Mouse (Mus musculus): ENCODE measurements around the gene Arhgap21. TPM values are rescaled to one million over a fixed set of nuclear protein-coding genes. Genes with fewer than 3 reads are reported as not detected.
"Not testable (repeated sequence)": the region's sequence is repeated elsewhere in the genome, so short reads cannot be mapped to it uniquely, and the experiment has no call there.

Gene Arhgap21
- polyA plus RNA-seq, 1 experiment from 2014 or later = 9.6 TPM

DNA sequence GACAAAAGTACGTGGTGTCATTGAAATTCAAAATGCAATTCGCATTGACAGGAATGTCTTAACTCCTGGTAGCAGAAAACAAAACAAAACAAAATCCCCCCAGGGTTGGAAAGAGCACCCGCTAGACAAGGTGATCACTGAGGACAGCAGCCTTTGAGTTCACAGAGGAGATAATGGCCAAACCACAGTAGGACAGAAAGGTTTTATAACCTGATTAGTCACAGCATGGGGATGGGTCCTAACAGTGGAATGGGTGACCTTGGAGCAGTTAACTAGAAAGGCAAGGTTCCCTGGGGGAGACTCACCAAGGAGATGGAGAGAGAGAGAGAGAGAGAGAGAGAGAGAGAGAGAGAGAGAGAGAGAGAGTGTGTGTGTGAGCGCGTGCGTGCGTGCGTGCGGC, 34.3 kb downstream of the Arhgap21 start:
- H3K9ac ChIP-seq (ENCODE audit: low read depth, low read length) = no peak overlapping the region
- H3K27me3 ChIP-seq (ENCODE audit: insufficient read depth, low read length) = no peaks in the 10 kb centered on the region
- 0 out of 2 replicates have a peak, but pooled peaks cover 4% of the 10 kb centered on the region for H3K4me1 ChIP-seq (replicated peaks; ENCODE audit: insufficient read depth, low read length)
- no peak overlapping the region for H3K27ac ChIP-seq
- no peak overlapping the region for H3K4me3 ChIP-seq (replicated peaks; ENCODE audit: low read depth, low read length)
- whole genome bisulfite sequencing = 84% methylated on average over 9 of the region's 9 CpGs
- DNase-seq (ENCODE audit: low spot score) (no peak), ATAC-seq (replicated peaks; ENCODE audit: low FRiP score, low read depth) (no peak)
- no peak for TF ChIP-seq CTCF (IDR thresholded peaks at IDR 0.05; ENCODE audit: low read depth)
- no peaks in the 10 kb centered on the region for H3K36me3 ChIP-seq (ENCODE audit: insufficient read depth, low read length)
- H3K4me2 ChIP-seq (ENCODE audit: low read length) = no peak overlapping the region
- H3K9me3 ChIP-seq (replicated peaks; ENCODE audit: low read length) = no peaks in the 10 kb centered on the region

DNA sequence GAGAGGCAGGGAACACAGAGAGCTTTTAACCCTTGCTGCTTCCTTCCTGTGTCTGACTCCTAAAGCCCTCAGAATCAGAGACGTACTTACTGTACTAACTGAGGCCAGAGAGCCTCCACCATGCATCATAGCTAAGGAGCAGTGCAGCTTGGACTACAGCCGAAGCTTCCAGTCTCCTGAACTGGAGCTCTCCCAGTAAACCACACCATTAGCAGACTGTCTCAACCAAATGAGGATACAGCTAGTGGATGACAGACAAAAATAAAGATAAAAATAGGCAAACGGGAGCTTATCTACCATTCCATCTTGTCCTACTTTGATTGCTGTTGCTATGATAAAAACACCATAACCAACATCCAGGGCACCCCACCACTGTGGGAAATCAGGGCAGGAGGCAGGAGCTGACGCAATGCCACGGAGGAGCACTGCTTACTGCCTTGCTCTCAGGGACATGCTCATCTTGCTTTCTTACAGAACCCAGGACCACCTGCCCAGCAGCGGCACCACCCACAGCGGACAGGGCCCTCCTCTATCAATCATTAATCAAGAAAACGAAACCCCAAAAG, 35.9 kb downstream of the Arhgap21 start:
- H3K27me3 ChIP-seq (ENCODE audit: insufficient read depth, low read length) = no peaks in the 10 kb centered on the region
- H3K4me2 ChIP-seq (ENCODE audit: low read length) = no peak overlapping the region
- H3K4me3 ChIP-seq (replicated peaks; ENCODE audit: low read depth, low read length) = no peak overlapping the region
- WGBS = 82% methylated on average over 8 of the region's 8 CpGs
- DNase-seq (ENCODE audit: low spot score) (no peak), ATAC-seq (replicated peaks; ENCODE audit: low FRiP score, low read depth) (no peak)
- no peak overlapping the region for H3K27ac ChIP-seq
- no peaks in the 10 kb centered on the region for H3K36me3 ChIP-seq (ENCODE audit: insufficient read depth, low read length)
- H3K9me3 ChIP-seq (replicated peaks; ENCODE audit: low read length) = no peaks in the 10 kb centered on the region
- TF ChIP-seq CTCF (IDR thresholded peaks at IDR 0.05; ENCODE audit: low read depth) = no peak
- H3K4me1 ChIP-seq (replicated peaks; ENCODE audit: insufficient read depth, low read length) = 0 out of 2 replicates have a peak, but pooled peaks cover 4% of the 10 kb centered on the region
- no peak overlapping the region for H3K9ac ChIP-seq (ENCODE audit: low read depth, low read length)

DNA sequence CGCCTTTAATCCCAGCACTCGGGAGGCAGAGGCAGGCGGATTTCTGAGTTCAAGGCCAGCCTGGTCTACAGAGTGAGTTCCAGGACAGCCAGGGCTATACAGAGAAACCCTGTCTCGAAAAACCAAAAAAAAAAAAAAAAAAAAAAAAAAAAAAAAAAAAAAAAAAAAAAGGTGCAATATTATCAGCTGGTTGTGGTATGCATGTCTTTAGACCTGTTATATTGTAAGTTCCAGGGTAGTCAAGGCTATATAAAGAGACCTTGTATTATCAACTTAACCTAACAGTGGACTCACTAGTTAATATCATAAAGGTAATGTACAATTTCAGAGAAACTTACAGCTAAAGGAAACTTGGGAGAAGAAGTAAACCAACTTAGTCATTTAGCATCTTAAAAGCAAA, 36.9 kb downstream of the Arhgap21 start:
- not testable (repeated sequence) for ATAC-seq (replicated peaks; ENCODE audit: low FRiP score, low read depth); DNase-seq (ENCODE audit: low spot score); H3K27me3 ChIP-seq (ENCODE audit: insufficient read depth, low read length); H3K4me2 ChIP-seq (ENCODE audit: low read length); H3K9me3 ChIP-seq (replicated peaks; ENCODE audit: low read length); H3K4me3 ChIP-seq (replicated peaks; ENCODE audit: low read depth, low read length); H3K27ac ChIP-seq; H3K4me1 ChIP-seq (replicated peaks; ENCODE audit: insufficient read depth, low read length); H3K36me3 ChIP-seq (ENCODE audit: insufficient read depth, low read length); H3K9ac ChIP-seq (ENCODE audit: low read depth, low read length)
- WGBS = 96% methylated on average over 3 of the region's 4 CpGs

GRCm38 (mm10) chr2:20928454-20928853, 40.2 kb downstream of the Arhgap21 start:
- no peak for ATAC-seq (replicated peaks; ENCODE audit: low FRiP score, low read depth)
- H3K9me3 ChIP-seq (replicated peaks; ENCODE audit: low read length) = no peaks in the 10 kb centered on the region
- no peak overlapping the region for H3K4me2 ChIP-seq (ENCODE audit: low read length)
- H3K4me1 ChIP-seq (replicated peaks; ENCODE audit: insufficient read depth, low read length) = no peaks in the 10 kb centered on the region
- H3K9ac ChIP-seq (ENCODE audit: low read depth, low read length) = no peak overlapping the region
- no peak overlapping the region for H3K4me3 ChIP-seq (replicated peaks; ENCODE audit: low read depth, low read length)
- no peaks in the 10 kb centered on the region for H3K27me3 ChIP-seq (ENCODE audit: insufficient read depth, low read length)
- no peak for DNase-seq (ENCODE audit: low spot score)
- no peak for TF ChIP-seq CTCF (IDR thresholded peaks at IDR 0.05; ENCODE audit: low read depth)
- H3K36me3 ChIP-seq (ENCODE audit: insufficient read depth, low read length) = no peaks in the 10 kb centered on the region
- H3K27ac ChIP-seq = no peak overlapping the region

GRCm38 (mm10) chr2:20924938-20925337, 43.7 kb downstream of the Arhgap21 start:
- DNase-seq (ENCODE audit: low spot score) (no peak), ATAC-seq (replicated peaks; ENCODE audit: low FRiP score, low read depth) (no peak)
- no peaks in the 10 kb centered on the region for H3K27me3 ChIP-seq (ENCODE audit: insufficient read depth, low read length)
- no peaks in the 10 kb centered on the region for H3K4me1 ChIP-seq (replicated peaks; ENCODE audit: insufficient read depth, low read length)
- no peak for TF ChIP-seq CTCF (IDR thresholded peaks at IDR 0.05; ENCODE audit: low read depth)
- WGBS = 75% methylated on average over 1 of the region's 1 CpGs
- no peaks in the 10 kb centered on the region for H3K9me3 ChIP-seq (replicated peaks; ENCODE audit: low read length)
- no peak overlapping the region for H3K9ac ChIP-seq (ENCODE audit: low read depth, low read length)
- H3K4me2 ChIP-seq (ENCODE audit: low read length) = no peak overlapping the region
- H3K4me3 ChIP-seq (replicated peaks; ENCODE audit: low read depth, low read length) = no peak overlapping the region
- H3K36me3 ChIP-seq (ENCODE audit: insufficient read depth, low read length) = no peaks in the 10 kb centered on the region
- no peak overlapping the region for H3K27ac ChIP-seq

- H3K27ac ChIP-seq = no peak overlapping the region
- 13% methylated on average over 1 of the region's 1 CpGs for WGBS
- no peaks in the 10 kb centered on the region for H3K9me3 ChIP-seq (replicated peaks; ENCODE audit: low read length)
- no peak for TF ChIP-seq CTCF (IDR thresholded peaks at IDR 0.05; ENCODE audit: low read depth)
- H3K36me3 ChIP-seq (ENCODE audit: insufficient read depth, low read length) = no peaks in the 10 kb centered on the region
- no peaks in the 10 kb centered on the region for H3K27me3 ChIP-seq (ENCODE audit: insufficient read depth, low read length)
- no peaks in the 10 kb centered on the region for H3K4me1 ChIP-seq (replicated peaks; ENCODE audit: insufficient read depth, low read length)
- H3K4me2 ChIP-seq (ENCODE audit: low read length) = no peak overlapping the region
- H3K4me3 ChIP-seq (replicated peaks; ENCODE audit: low read depth, low read length) = no peak overlapping the region
- ATAC-seq (replicated peaks; ENCODE audit: low FRiP score, low read depth) = no peak
- no peak overlapping the region for H3K9ac ChIP-seq (ENCODE audit: low read depth, low read length)
- DNase-seq (ENCODE audit: low spot score) = peak; percentile 16
Measured at GRCm38 (mm10) chr2:20922366-20922765, 46.3 kb downstream of the Arhgap21 start.

GRCm38 (mm10) chr2:20921558-20921957, 47.1 kb downstream of the Arhgap21 start:
- Histone ChIP-seq H3K9me3 (replicated peaks; ENCODE audit: low read length) (no peaks in the 10 kb centered on the region), H3K27me3 (ENCODE audit: insufficient read depth, low read length) (no peaks in the 10 kb centered on the region), H3K4me2 (ENCODE audit: low read length) (no peak overlapping the region), H3K4me3 (replicated peaks; ENCODE audit: low read depth, low read length) (no peak overlapping the region), H3K27ac (no peak overlapping the region), H3K36me3 (ENCODE audit: insufficient read depth, low read length) (no peaks in the 10 kb centered on the region), H3K9ac (ENCODE audit: low read depth, low read length) (no peak overlapping the region), H3K4me1 (replicated peaks; ENCODE audit: insufficient read depth, low read length) (no peaks in the 10 kb centered on the region)
- no peak for TF ChIP-seq CTCF (IDR thresholded peaks at IDR 0.05; ENCODE audit: low read depth)
- ATAC-seq (replicated peaks; ENCODE audit: low FRiP score, low read depth) = no peak
- DNase-seq (ENCODE audit: low spot score) = no peak
- WGBS = 71% methylated on average over 2 of the region's 2 CpGs
